Mouse (Mus musculus) regulatory T cell (primary cell): ENCODE results near the gene Shd.
"Not testable (repeated sequence)": the region's sequence is repeated elsewhere in the genome, so short reads cannot be mapped to it uniquely, and the experiment has no call there.

ENCODE experiments used
- in situ Hi-C: fragments of 300-600 bp; cut with MboI, MseI; formaldehyde crosslinking; loops from one replicate; pipeline ENCODE4 v1.15.1; 2025; ENCODE audit warnings: high pct_unique_total_duplicates

Gene Shd

DNA sequence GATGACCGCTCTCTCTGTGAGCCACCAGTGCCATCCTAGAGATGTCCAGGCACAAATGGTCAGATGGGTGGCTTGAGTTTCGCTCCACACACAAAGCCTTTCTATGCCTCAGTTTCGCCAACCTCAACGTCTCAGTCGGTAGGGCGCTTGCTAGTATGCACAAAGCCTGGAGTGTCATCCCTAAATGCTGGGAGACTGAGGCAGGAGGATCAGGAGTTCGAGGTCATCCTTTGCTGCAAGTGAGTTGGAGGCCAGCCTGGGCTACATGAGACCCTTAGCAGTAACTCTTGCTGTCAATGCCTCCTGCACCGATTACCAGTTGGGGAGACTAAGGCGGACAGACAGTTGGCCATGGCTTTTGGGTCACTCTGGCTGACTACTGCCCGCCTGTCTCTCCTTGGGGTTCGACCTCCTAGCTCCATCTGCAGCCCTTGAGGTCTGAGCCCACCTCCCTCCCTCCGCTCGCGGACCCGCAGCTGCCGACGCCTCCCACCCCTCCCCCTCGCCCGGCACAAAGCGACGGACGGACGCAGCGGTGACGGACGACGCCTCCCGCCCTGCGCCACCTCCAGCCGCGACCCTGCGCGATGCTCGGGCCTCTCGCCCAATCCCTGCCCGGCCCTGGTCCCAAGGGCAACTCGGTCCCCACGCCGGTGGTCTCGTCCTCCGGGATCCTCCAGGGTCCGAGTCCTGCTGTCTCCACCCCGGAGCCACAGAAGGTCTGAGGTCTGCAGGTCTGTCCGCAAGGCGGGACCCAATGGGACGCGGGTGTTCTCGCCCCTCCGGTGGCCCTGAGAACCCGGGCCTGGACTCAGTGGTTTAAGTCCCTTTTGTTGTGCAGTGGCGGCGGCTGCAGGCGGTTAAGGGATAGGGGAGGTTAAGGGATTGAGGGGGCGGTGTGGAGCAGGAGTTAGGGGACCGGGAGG is at the start of gene Shd:
Shd (plus strand) TSS at position 502 of the 926 bp plus-strand sequence.
- in situ Hi-C loops = loop anchor here (5.0 to 25.0 kb wide), 2 partner anchors 47 to 258 kb away; partner anchors contain the start of gene Pot1b

GRCm38 (mm10) chr17:55931553-55932502 is 38.4 kb upstream of the Shd start:
- in situ Hi-C loops = loop anchor here (5.0 kb wide), 1 partner anchor 55 kb away; the partner anchor contains the start of gene Zfp119a

DNA sequence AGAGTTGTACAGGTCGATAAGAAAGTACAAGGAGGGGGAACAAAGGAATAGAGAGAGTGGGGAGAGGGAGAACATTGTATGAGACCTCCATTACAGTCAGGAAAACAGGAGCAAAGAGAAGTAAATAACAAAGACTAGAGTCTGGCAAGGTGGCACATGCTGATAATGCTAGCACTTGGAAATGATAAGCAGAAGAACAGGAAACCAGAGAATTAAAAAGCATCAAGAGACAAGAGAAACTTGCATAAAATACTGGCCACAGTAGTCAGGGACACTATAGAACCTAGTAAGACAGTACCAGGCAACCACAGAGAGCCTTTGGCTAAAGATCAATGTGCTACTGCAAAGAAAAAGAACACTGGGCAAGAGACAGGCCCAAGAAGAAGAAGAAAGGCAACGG is 37.6 kb upstream of the Shd start:
- in situ Hi-C loops = loop anchor here (5.0 kb wide), 1 partner anchor 55 kb away; the partner anchor contains the start of gene Zfp119a

DNA sequence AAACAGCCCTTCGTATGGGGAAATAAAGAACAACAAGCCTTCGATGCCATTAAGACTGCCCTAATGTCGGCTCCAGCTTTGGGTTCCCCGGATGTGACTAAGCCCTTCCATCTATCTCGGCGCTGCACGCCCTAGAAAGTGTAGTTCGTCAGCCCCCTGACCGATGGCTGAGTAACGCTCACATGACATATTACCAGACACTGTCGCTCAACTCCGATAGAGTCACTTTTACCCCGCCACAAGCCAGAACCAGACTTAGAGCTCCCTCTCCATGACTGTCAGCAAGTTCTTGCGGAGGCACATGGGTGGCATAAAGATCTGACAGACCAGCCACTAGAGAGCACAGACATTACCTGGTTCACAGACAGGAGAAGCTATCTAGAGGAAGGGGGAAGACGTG is 37.1 kb upstream of the Shd start:
- in situ Hi-C loops = loop anchor here (5.0 kb wide), 1 partner anchor 56 kb away; the partner anchor contains the start of gene Zfp119a

- in situ Hi-C loops = not testable (repeated sequence)
Measured at GRCm38 (mm10) chr17:55944387-55944865, 25.8 kb upstream of the Shd start.

GRCm38 (mm10) chr17:55944866-55945682 is 25.2 kb upstream of the Shd start:
- in situ Hi-C loops = not testable (repeated sequence)

GRCm38 (mm10) chr17:55945696-55946095 is 24.6 kb upstream of the Shd start:
- in situ Hi-C loops = no loop called here

DNA sequence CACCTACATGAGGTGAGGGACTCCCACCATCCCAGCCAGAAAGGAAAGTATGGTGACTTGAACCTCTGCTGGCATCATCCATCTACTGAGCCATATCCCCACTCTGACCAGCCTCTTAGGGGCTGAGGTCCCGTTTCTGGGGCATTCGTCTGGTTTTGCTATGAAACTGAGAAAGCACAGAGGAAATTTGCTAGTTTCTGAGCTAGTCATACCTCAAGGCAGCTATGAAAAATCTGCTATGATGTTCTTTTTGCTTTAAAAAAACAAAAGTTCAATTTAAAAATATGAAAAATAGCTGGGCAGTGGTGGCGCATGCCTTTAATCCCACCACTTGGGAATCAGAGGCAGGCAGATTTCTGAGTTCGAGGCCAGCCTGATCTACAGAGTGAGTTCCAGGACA is 21.6 kb upstream of the Shd start:
- in situ Hi-C loops = no loop called here

- in situ Hi-C loops = no loop called here
Measured at GRCm38 (mm10) chr17:55949400-55949799, 20.9 kb upstream of the Shd start, which contains the start of gene Zfp119b. Zfp119b (minus strand) TSS chr17:55949500.

- in situ Hi-C loops = loop anchor here (25.0 kb wide), 1 partner anchor 238 kb away; the partner anchor contains the start of gene Pot1b
Measured at GRCm38 (mm10) chr17:55950601-55951000, 19.7 kb upstream of the Shd start.

DNA sequence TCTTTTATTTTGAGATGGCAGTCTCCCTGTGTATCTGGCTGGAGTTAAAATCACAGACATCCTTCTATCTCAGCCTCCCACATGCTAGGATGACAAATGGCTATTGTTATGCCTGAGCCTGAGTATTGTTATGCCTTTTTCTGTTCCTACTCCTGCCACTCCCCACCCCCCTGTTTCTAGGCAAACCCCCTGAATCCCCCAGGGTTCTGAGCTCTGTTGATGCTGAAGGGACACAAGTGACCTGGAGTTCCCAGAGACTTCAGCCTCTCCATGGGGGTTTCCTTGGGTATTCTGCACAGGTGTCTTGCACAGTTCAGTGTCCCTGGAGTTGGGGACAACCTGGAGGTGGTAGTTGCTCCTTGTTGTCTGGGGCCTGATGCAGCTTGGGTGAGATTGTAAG is 18.2 kb upstream of the Shd start:
- in situ Hi-C loops = loop anchor here (25.0 kb wide), 1 partner anchor 240 kb away; the partner anchor contains the start of gene Pot1b

GRCm38 (mm10) chr17:55952447-55953027 is 17.7 kb upstream of the Shd start, which contains the start of gene Ebi3:
Ebi3 (plus strand) TSS chr17:55952640.
- in situ Hi-C loops = loop anchor here (25.0 kb wide), 1 partner anchor 240 kb away; the partner anchor contains the start of gene Pot1b

- in situ Hi-C loops = loop anchor here (25.0 kb wide), 1 partner anchor 241 kb away; the partner anchor contains the start of gene Pot1b
Measured at GRCm38 (mm10) chr17:55953751-55954150, 16.5 kb upstream of the Shd start.

DNA sequence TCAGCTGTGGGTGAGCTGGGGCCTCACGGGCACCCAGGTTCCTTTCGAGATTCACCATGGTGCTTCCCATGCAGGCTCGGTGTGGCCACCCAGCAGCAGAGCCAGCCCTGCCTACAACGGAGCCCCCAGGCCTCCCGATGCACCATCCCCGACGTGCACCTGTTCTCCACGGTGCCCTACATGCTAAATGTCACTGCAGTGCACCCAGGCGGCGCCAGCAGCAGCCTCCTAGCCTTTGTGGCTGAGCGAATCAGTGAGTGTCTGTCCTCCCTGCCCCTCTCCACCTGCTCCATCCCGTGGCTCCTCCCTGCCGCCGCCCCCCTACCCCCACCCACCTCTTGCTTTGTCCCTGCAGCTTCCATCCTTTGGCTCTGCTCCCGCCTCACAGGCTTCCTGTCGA is 16.0 kb upstream of the Shd start:
- in situ Hi-C loops = loop anchor here (25.0 kb wide), 1 partner anchor 242 kb away; the partner anchor contains the start of gene Pot1b

DNA sequence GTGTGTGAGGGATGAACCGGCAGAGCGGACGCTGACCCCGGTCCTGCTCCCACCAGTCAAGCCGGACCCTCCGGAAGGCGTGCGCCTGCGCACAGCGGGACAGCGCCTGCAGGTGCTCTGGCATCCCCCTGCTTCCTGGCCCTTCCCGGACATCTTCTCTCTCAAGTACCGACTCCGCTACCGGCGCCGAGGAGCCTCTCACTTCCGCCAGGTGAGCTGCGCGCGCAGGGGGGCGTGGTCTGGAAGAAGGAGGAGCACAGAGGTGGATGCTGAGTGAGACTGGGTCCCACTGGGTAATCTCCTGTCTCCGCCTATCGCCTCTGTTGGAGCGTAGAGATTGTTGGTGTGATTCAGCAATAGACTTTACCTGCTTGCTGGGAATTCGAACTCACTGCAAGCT is 14.1 kb upstream of the Shd start:
- in situ Hi-C loops = loop anchor here (25.0 kb wide), 1 partner anchor 244 kb away; the partner anchor contains the start of gene Pot1b

GRCm38 (mm10) chr17:55956591-55956990 is 13.7 kb upstream of the Shd start:
- in situ Hi-C loops = loop anchor here (25.0 kb wide), 1 partner anchor 244 kb away; the partner anchor contains the start of gene Pot1b

GRCm38 (mm10) chr17:55957168-55957567 is 13.1 kb upstream of the Shd start:
- in situ Hi-C loops = loop anchor here (25.0 kb wide), 1 partner anchor 245 kb away; the partner anchor contains the start of gene Pot1b

GRCm38 (mm10) chr17:55957726-55958583 is 12.3 kb upstream of the Shd start:
- in situ Hi-C loops = loop anchor here (25.0 kb wide), 1 partner anchor 246 kb away; the partner anchor contains the start of gene Pot1b

DNA sequence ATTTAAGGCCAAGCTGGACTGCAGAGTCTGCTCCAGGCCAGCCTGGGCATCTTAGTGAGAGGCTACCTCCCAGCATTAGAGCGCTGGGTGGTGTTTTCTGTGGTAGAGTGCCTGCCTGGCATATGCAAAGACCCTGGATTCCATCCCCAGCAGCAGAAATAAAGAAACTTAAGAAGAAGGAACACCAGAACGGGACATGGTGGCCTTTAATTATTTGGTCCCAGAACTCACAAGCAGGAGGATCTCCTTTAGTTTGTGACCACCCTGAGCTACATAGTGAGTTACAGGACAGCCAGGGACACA is 11.7 kb upstream of the Shd start:
- in situ Hi-C loops = loop anchor here (25.0 kb wide), 1 partner anchor 246 kb away; the partner anchor contains the start of gene Pot1b
